Mouse (Mus musculus): ENCODE measurements around the gene Gm6268. TPM values are rescaled to one million over a fixed set of nuclear protein-coding genes. Genes with fewer than 3 reads are reported as not detected.

The Gm6268 gene
- polyA plus RNA-seq, 2 experiments = not detected

- H3K9ac ChIP-seq (replicated peaks) = no peak overlapping the region
- no peak for TF ChIP-seq CTCF (IDR thresholded peaks at IDR 0.05; ENCODE audit: low read depth)
- TF ChIP-seq EP300 (IDR thresholded peaks at IDR 0.05; ENCODE audit: low read depth) = no peak
- no peaks in the 10 kb centered on the region for H3K4me1 ChIP-seq (replicated peaks; ENCODE audit: control insufficient read depth in 2 of 2, insufficient read depth in 2 of 2, low read length in 1 of 2)
- DNase-seq (ENCODE audit: low read depth in 3 of 3, low spot score in 3 of 3) (no peak), ATAC-seq (ENCODE audit: insufficient read depth) (no peak)
- 32% methylated on average over 1 of the region's 1 CpGs for WGBS (ENCODE audit: insufficient replicate concordance)
- no peaks in the 10 kb centered on the region for H3K36me3 ChIP-seq (replicated peaks; ENCODE audit: control insufficient read depth, insufficient read depth, low read depth)
- H3K27me3 ChIP-seq (ENCODE audit: control insufficient read depth, insufficient read depth, low read length) = no peaks in the 10 kb centered on the region
- no peak overlapping the region for H3K4me3 ChIP-seq (ENCODE audit: insufficient read depth in 1 of 2, low read depth in 2 of 2, low read length in 2 of 2)
- no peak overlapping the region for H3K27ac ChIP-seq
- no peaks in the 10 kb centered on the region for H3K9me3 ChIP-seq (ENCODE audit: control insufficient read depth, low read length)
- no peak overlapping the region for H3K4me2 ChIP-seq (ENCODE audit: low read depth)
Observed at GRCm38 (mm10) chrX:36437932-36438331, 36.9 kb downstream of the Gm6268 start.

Small RNAs within 50 kb of the gene (microRNA-seq; reads per million reads assigned to microRNA genes)
- not detected for gene Gm44485

Other genes with a start within 250 kb of the Gm6268 start
- 0.03 and 0.17 TPM in 2 replicates for gene Zcchc12, start 205.4 kb upstream of the Gm6268 start, polyA plus RNA-seq (2012; rRNA removed)
- gene Zcchc12, start 205.4 kb upstream of the Gm6268 start, polyA plus RNA-seq (2014; fragmentation: Nextera tagmentation; extraction: Ambion mirVana) = 0.08 TPM in 1 of 2 replicates, not detected in the other
- 0.30 and 0.50 TPM in 2 replicates for gene Lonrf3, start 72.9 kb upstream of the Gm6268 start, polyA plus RNA-seq (2012; rRNA removed)
- gene Lonrf3, start 72.9 kb upstream of the Gm6268 start, polyA plus RNA-seq (2014; fragmentation: Nextera tagmentation; extraction: Ambion mirVana) = 0.42 and 0.61 TPM in 2 replicates
- not detected in 2 replicates for gene Gm14569, start 90.5 kb downstream of the Gm6268 start, polyA plus RNA-seq (2012; rRNA removed)
- not detected in 2 replicates for gene Gm14569, start 90.5 kb downstream of the Gm6268 start, polyA plus RNA-seq (2014; fragmentation: Nextera tagmentation; extraction: Ambion mirVana)
- gene Pgrmc1, start 196.9 kb downstream of the Gm6268 start, polyA plus RNA-seq (2012; rRNA removed) = 35.5 and 48.6 TPM in 2 replicates
- 102 and 109 TPM in 2 replicates for gene Pgrmc1, start 196.9 kb downstream of the Gm6268 start, polyA plus RNA-seq (2014; fragmentation: Nextera tagmentation; extraction: Ambion mirVana)
- 0.37 and 0.54 TPM in 2 replicates for gene Akap17b, start 244.1 kb downstream of the Gm6268 start, polyA plus RNA-seq (2012; rRNA removed)
- gene Akap17b, start 244.1 kb downstream of the Gm6268 start, polyA plus RNA-seq (2014; fragmentation: Nextera tagmentation; extraction: Ambion mirVana) = 0.56 and 0.63 TPM in 2 replicates

Measured in liver, embryonic 14.5 days (tissue).